Comparison of ENCODE assay signal across 8 mouse cellular contexts in genomic region chrX:133981231-133982002, GRCm38 (mm10). TPM values are rescaled to one million over a fixed set of nuclear protein-coding genes. Genes with fewer than 3 reads are reported as not detected.
DNase-seq lines count a peak whose midpoint lies in the region; ATAC-seq and TF ChIP-seq lines count a peak whose summit lies in the region.

Sytl4 (minus strand) TSS chrX:133981812.

- WGBS in intestine, embryonic 14.5 days, result 19% methylated on average over 28 of the region's 29 CpGs
- WGBS in liver, embryonic 14.5 days (ENCODE audit: insufficient replicate concordance), result 11% methylated on average over 29 of the region's 29 CpGs
- 23% methylated on average over 29 of the region's 29 CpGs for WGBS in neural tube, embryonic 13.5 days

- peak; percentile 4 for DNase-seq in gastrocnemius, postnatal 25 days
- peak; percentile 56 for DNase-seq in intestine, embryonic 14.5 days (ENCODE audit: low spot score)
- no peak for DNase-seq in liver, embryonic 14.5 days (ENCODE audit: low read depth in 3 of 3, low spot score in 3 of 3)
- DNase-seq in thymus, postnatal 0 days (ENCODE audit: low spot score), result no peak
- no peak for DNase-seq in layer of hippocampus, adult 11-12 months (ENCODE audit: low spot score)

- H3K27ac ChIP-seq in intestine, embryonic 14.5 days (ENCODE audit: low read depth), result no peak within 1 kb of the TSS
- no peak within 1 kb of the TSS for H3K27ac ChIP-seq in liver, embryonic 14.5 days
- no peak within 1 kb of the TSS for H3K27ac ChIP-seq in neural tube, embryonic 13.5 days (replicated peaks)

- TF ChIP-seq CTCF in liver, embryonic 14.5 days (IDR thresholded peaks at IDR 0.05; ENCODE audit: low read depth), result no peak

- H3K4me3 ChIP-seq in megakaryocyte, embryonic 14.5 days (replicated peaks), result peak within 1 kb of the TSS; percentile 93
- H3K4me3 ChIP-seq in intestine, embryonic 14.5 days (ENCODE audit: low read depth, low read length), result peak within 1 kb of the TSS; percentile 41
- peak within 1 kb of the TSS; percentile 39 to 50 for H3K4me3 ChIP-seq in liver, embryonic 14.5 days (ENCODE audit: insufficient read depth in 1 of 2, low read depth in 2 of 2, low read length in 2 of 2)
- peak within 1 kb of the TSS; percentile 36 for H3K4me3 ChIP-seq in neural tube, embryonic 13.5 days

- H3K9me3 ChIP-seq in megakaryocyte, embryonic 14.5 days, result no peaks in the 10 kb centered on the region
- H3K9me3 ChIP-seq in intestine, embryonic 14.5 days (ENCODE audit: control insufficient read depth, low read length), result no peaks in the 10 kb centered on the region
- H3K9me3 ChIP-seq in liver, embryonic 14.5 days (ENCODE audit: control insufficient read depth, low read length), result no peaks in the 10 kb centered on the region
- no peaks in the 10 kb centered on the region for H3K9me3 ChIP-seq in neural tube, embryonic 13.5 days

- peak within 1 kb of the TSS; percentile 34; the same call in 1 of the 2 replicates for H3K9ac ChIP-seq in intestine, embryonic 14.5 days (ENCODE audit: low read length)
- no peak within 1 kb of the TSS for H3K9ac ChIP-seq in liver, embryonic 14.5 days (replicated peaks)
- H3K9ac ChIP-seq in neural tube, embryonic 13.5 days, result peak within 1 kb of the TSS; percentile 31; the same call in 1 of the 2 replicates

- H3K4me2 ChIP-seq in intestine, embryonic 14.5 days (ENCODE audit: low read length), result peak within 1 kb of the TSS; percentile 63
- peak within 1 kb of the TSS; percentile 48 for H3K4me2 ChIP-seq in liver, embryonic 14.5 days (ENCODE audit: low read depth)
- peak within 1 kb of the TSS; percentile 60 for H3K4me2 ChIP-seq in neural tube, embryonic 13.5 days

- ATAC-seq in megakaryocyte, adult 5-6 weeks (ENCODE audit: poor library complexity, severe bottlenecking), result no peak
- peak; percentile 60 for ATAC-seq in intestine, embryonic 14.5 days (replicated peaks; ENCODE audit: low FRiP score, low TSS enrichment, low read depth)
- ATAC-seq in liver, embryonic 14.5 days (ENCODE audit: insufficient read depth), result no peak
- peak; percentile 53; the same call in 1 of the 2 replicates for ATAC-seq in neural tube, embryonic 13.5 days (ENCODE audit: low read depth)

- peaks cover 24% of the 10 kb centered on the region for H3K27me3 ChIP-seq in megakaryocyte, embryonic 14.5 days (replicated peaks)
- 0 out of 2 replicates have a peak, but pooled peaks cover 8% of the 10 kb centered on the region for H3K27me3 ChIP-seq in intestine, embryonic 14.5 days (replicated peaks; ENCODE audit: control insufficient read depth, insufficient read depth, low read length)
- no peaks in the 10 kb centered on the region; the same call in 1 of the 2 replicates for H3K27me3 ChIP-seq in liver, embryonic 14.5 days (ENCODE audit: control insufficient read depth, insufficient read depth, low read length)
- peaks cover 7% of the 10 kb centered on the region for H3K27me3 ChIP-seq in neural tube, embryonic 13.5 days

- H3K36me3 ChIP-seq in megakaryocyte, embryonic 14.5 days (replicated peaks; ENCODE audit: low read length), result no peaks in the 10 kb centered on the region
- H3K36me3 ChIP-seq in intestine, embryonic 14.5 days (ENCODE audit: control insufficient read depth, insufficient read depth, low read length), result no peaks in the 10 kb centered on the region
- no peaks in the 10 kb centered on the region for H3K36me3 ChIP-seq in liver, embryonic 14.5 days (replicated peaks; ENCODE audit: control insufficient read depth, insufficient read depth, low read depth)
- no peaks in the 10 kb centered on the region for H3K36me3 ChIP-seq in neural tube, embryonic 13.5 days

- TF ChIP-seq EP300 in liver, embryonic 14.5 days (IDR thresholded peaks at IDR 0.05; ENCODE audit: low read depth), result no peak

- no peaks in the 10 kb centered on the region for H3K4me1 ChIP-seq in megakaryocyte, embryonic 14.5 days
- H3K4me1 ChIP-seq in intestine, embryonic 14.5 days (replicated peaks; ENCODE audit: control insufficient read depth, insufficient read depth, low read length), result no peaks in the 10 kb centered on the region
- no peaks in the 10 kb centered on the region for H3K4me1 ChIP-seq in liver, embryonic 14.5 days (replicated peaks; ENCODE audit: control insufficient read depth in 2 of 2, insufficient read depth in 2 of 2, low read length in 1 of 2)
- peaks cover 8% of the 10 kb centered on the region; the same call in 1 of the 2 replicates for H3K4me1 ChIP-seq in neural tube, embryonic 13.5 days (replicated peaks)

RNA-seq across cellular contexts. Expression of gene Sytl4, which starts in this region (rescaled TPM):
- 1.9 TPM in 1 of 2 replicates, not detected in the other for polyA plus RNA-seq in megakaryocyte, embryonic 14.5 days (2012; ENCODE audit: insufficient read depth, low replicate concordance)
- not detected in 2 replicates for total RNA-seq in megakaryocyte, adult 5-6 weeks (2015)
- total RNA-seq in megakaryocyte, adult 5-6 weeks (2017), result 0.15 TPM in 1 of 2 replicates, not detected in the other
- under 1 TPM; 0.72 to 0.86 TPM for total RNA-seq in gastrocnemius, postnatal 25 days (2021)
- polyA plus RNA-seq in intestine, embryonic 14.5 days (2014; fragmentation: Nextera tagmentation; extraction: Ambion mirVana), result 2.7 and 3.4 TPM in 2 replicates
- 0.60 and 0.83 TPM in 2 replicates for polyA plus RNA-seq in liver, embryonic 14.5 days (2012; rRNA removed)
- polyA plus RNA-seq in liver, embryonic 14.5 days (2014; fragmentation: Nextera tagmentation; extraction: Ambion mirVana), result 0.55 and 1.1 TPM in 2 replicates
- 1.5 and 1.6 TPM in 2 replicates for polyA plus RNA-seq in neural tube, embryonic 13.5 days (2015; fragmentation: Nextera tagmentation; extraction: Ambion mirVana)
- 0.23 and 0.42 TPM in 2 replicates for polyA plus RNA-seq in thymus, postnatal 0 days (2015; fragmentation: Nextera tagmentation; extraction: Ambion mirVana)

Comparison
In these comparisons a context has a peak if more than half of its experiments do, and no peak if none do; other contexts are left out.
1. Peak in DNase-seq in gastrocnemius, postnatal 25 days; RNA of the gene not detected or under 1 TPM.
2. H3K4me3 ChIP-seq: peak in every context shown above with its lines; median percentile 93 in megakaryocyte, embryonic 14.5 days; 44 in liver, embryonic 14.5 days; 41 in intestine, embryonic 14.5 days; 36 in neural tube, embryonic 13.5 days.
3. ATAC-seq: peak in intestine, embryonic 14.5 days (single experiment) and neural tube, embryonic 13.5 days (single experiment); none in megakaryocyte, adult 5-6 weeks (single experiment) and liver, embryonic 14.5 days (single experiment).
4. Peak in every context shown above with its lines, with median percentiles within 50 percentile points of each other: H3K4me2 ChIP-seq.